Mouse (Mus musculus) MEL (cell line): ENCODE measurements at regions not wholly inside any gene's neighbourhood (a gene's known extent, or its start where the extent isn't known, plus 50 kb on each side); places are given as distances from the start of the nearest gene placed in this dataset.

Source experiments
- CTCF ChIP-seq, 3 experiments: IDR thresholded peaks in 2 of 3; conservative IDR thresholded peaks in 1 of 3; 2 replicates each; pipeline ENCODE4 v1.5.1; 2011 to 2012; ENCODE audit warnings: low read length in 3 of 3, low read depth in 2 of 3, mild to moderate bottlenecking in 2 of 3, improper control_type of control experiment in 1 of 3, inconsistent platforms in 1 of 3, mixed read lengths in 1 of 3, moderate library complexity in 1 of 3; ENCODE audit not compliant: control insufficient read depth in 1 of 3, insufficient read depth in 1 of 3, poor library complexity in 1 of 3, severe bottlenecking in 1 of 3
- POLR2A ChIP-seq, 2 experiments: IDR thresholded peaks; 2 replicates each; pipeline ENCODE4 v1.6.1; 2011 to 2012; ENCODE audit warnings: low read length in 2 of 2, mild to moderate bottlenecking in 2 of 2, control low read depth in 1 of 2, improper control_type of control experiment in 1 of 2, low read depth in 1 of 2, moderate library complexity in 1 of 2; ENCODE audit not compliant: control insufficient read depth in 1 of 2, insufficient read depth in 1 of 2, poor library complexity in 1 of 2

- no peak for TF ChIP-seq POLR2A (IDR thresholded peaks at IDR 0.05; ENCODE audit: control insufficient read depth in 1 of 2, insufficient read depth in 1 of 2, low read depth in 1 of 2, low read length in 2 of 2, poor library complexity in 1 of 2)
- no peak for TF ChIP-seq CTCF (IDR thresholded peaks at IDR 0.05 in 2 of 3, conservative IDR thresholded peaks at IDR 0.05 in 1 of 3; ENCODE audit: control insufficient read depth in 1 of 3, insufficient read depth in 1 of 3, low read depth in 2 of 3, low read length in 3 of 3, poor library complexity in 1 of 3, severe bottlenecking in 1 of 3)
These were observed 117.9 kb upstream of the Camk1g start for GRCm38 (mm10) chr1:193488039-193488438.
